Comparison of ENCODE assay signal across 8 mouse cellular contexts in the genomic region with DNA sequence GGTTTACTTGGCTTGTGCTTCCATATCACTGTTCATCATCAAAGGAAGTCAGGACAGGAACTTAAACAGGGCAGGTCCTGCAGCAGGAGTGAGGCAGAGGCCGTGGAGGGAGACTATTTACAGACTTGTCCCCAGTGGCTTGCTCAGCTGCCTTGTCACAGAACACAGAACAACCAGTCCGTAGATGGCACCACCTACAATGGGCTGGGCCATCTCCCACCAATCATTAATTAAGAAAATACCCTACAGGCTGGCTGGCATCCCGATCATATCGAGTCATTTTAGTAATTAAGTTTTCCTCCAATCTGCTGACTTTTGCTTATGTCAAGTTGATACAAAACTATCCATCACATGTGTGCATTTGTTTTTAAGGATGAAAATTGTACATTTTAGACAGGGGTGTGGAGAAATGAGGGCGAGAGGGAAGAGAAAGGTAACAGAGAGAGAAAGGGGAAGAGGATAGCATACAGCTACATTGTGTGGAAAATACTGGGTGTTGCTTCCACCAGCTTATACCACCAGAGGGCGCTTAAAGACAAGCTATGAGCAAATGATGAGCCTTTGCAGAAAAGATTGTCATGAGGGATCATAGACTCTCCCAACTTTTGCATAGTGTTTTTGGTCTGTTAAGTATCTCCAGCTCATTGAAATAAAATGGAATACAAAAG. TPM values are rescaled to one million over a fixed set of nuclear protein-coding genes. Genes with fewer than 3 reads are reported as not detected.
DNase-seq lines count a peak whose midpoint lies in the region; ATAC-seq and TF ChIP-seq lines count a peak whose summit lies in the region.

No protein-coding gene starts in this region.

- no peaks in the 10 kb centered on the region for H3K36me3 ChIP-seq in CH12.LX (replicated peaks in 1 of 2; ENCODE audit: control insufficient read depth in 1 of 2, insufficient read depth in 1 of 2, low read length in 1 of 2)
- H3K36me3 ChIP-seq in forebrain, embryonic 12.5 days (replicated peaks) = no peaks in the 10 kb centered on the region
- no peaks in the 10 kb centered on the region for H3K36me3 ChIP-seq in hindbrain, embryonic 11.5 days (ENCODE audit: control insufficient read depth, insufficient read depth, low read length)
- H3K36me3 ChIP-seq in lung, embryonic 15.5 days = no peaks in the 10 kb centered on the region
- H3K36me3 ChIP-seq in thymus, adult 2 months (ENCODE audit: control insufficient read depth, insufficient read depth, low read length) = no peaks in the 10 kb centered on the region

- peak; percentile 96 for TF ChIP-seq RAD21 in CH12.LX (IDR thresholded peaks at IDR 0.05; ENCODE audit: low read depth, low read length)

- peak; percentile 88 for DNase-seq in CH12.LX (ENCODE audit: extremely low read depth)
- DNase-seq in brain, embryonic 18.5 days (ENCODE audit: low read depth, low spot score) = peak; percentile 72
- peak; percentile 89 for DNase-seq in hindbrain, embryonic 11.5 days (ENCODE audit: low spot score)
- peak; percentile 97 for DNase-seq in layer of hippocampus, adult 9-10 months (ENCODE audit: low spot score)
- DNase-seq in thymus, adult 2 months = peak; percentile 73

- no peak overlapping the region for H3K27ac ChIP-seq in CH12.LX (ENCODE audit: insufficient read depth, low read depth)
- no peak overlapping the region for H3K27ac ChIP-seq in forebrain, embryonic 12.5 days
- H3K27ac ChIP-seq in hindbrain, embryonic 11.5 days (ENCODE audit: low read depth, low read length) = no peak overlapping the region
- no peak overlapping the region for H3K27ac ChIP-seq in lung, embryonic 15.5 days
- H3K27ac ChIP-seq in thymus, adult 2 months (ENCODE audit: control insufficient read depth, insufficient read depth, low read length) = no peak overlapping the region

- H3K4me2 ChIP-seq in CH12.LX (ENCODE audit: insufficient read depth, low read depth, poor library complexity, severe bottlenecking) = peak overlapping the region; percentile 61
- H3K4me2 ChIP-seq in forebrain, embryonic 12.5 days = no peak overlapping the region
- H3K4me2 ChIP-seq in hindbrain, embryonic 11.5 days (replicated peaks; ENCODE audit: low read depth, low read length) = no peak overlapping the region
- no peak overlapping the region for H3K4me2 ChIP-seq in lung, embryonic 15.5 days

- no peaks in the 10 kb centered on the region for H3K4me1 ChIP-seq in CH12.LX (ENCODE audit: control insufficient read depth in 1 of 2, insufficient read depth in 2 of 2)
- H3K4me1 ChIP-seq in forebrain, embryonic 12.5 days = peaks cover 8% of the 10 kb centered on the region
- no peaks in the 10 kb centered on the region for H3K4me1 ChIP-seq in hindbrain, embryonic 11.5 days (replicated peaks; ENCODE audit: control insufficient read depth, insufficient read depth, low read length)
- H3K4me1 ChIP-seq in lung, embryonic 15.5 days = 0 out of 2 replicates have a peak, but pooled peaks cover 4% of the 10 kb centered on the region
- H3K4me1 ChIP-seq in thymus, adult 2 months (replicated peaks; ENCODE audit: control insufficient read depth, insufficient read depth, low read length) = no peaks in the 10 kb centered on the region

- dilution Hi-C loops in CH12.LX (cut with MboI; ENCODE audit: extremely low pct_ligation_motif_present, extremely low pct_unique_long_range_greater_than_20kb, low sequenced_read_pairs) = no loop called here

- in situ Hi-C loops in CH12.LX (cut with MboI; ENCODE audit: low pct_ligation_motif_present, low pct_unique_long_range_greater_than_20kb, low sequenced_read_pairs) = loop anchor here (10.0 kb wide), 1 partner anchor 157 kb away; no protein-coding TSS in a partner anchor

- 33% methylated on average over 6 of the region's 6 CpGs for WGBS in forebrain, embryonic 12.5 days
- WGBS in hindbrain, embryonic 11.5 days = 36% methylated on average over 6 of the region's 6 CpGs
- WGBS in lung, embryonic 15.5 days = 33% methylated on average over 6 of the region's 6 CpGs
- 12% methylated on average over 6 of the region's 6 CpGs for whole genome bisulfite sequencing in thymus, adult 2 months

- H3K9me3 ChIP-seq in CH12.LX (replicated peaks; ENCODE audit: low read length) = no peaks in the 10 kb centered on the region
- H3K9me3 ChIP-seq in forebrain, embryonic 12.5 days = no peaks in the 10 kb centered on the region
- H3K9me3 ChIP-seq in hindbrain, embryonic 11.5 days (ENCODE audit: control insufficient read depth, low read length) = no peaks in the 10 kb centered on the region
- H3K9me3 ChIP-seq in lung, embryonic 15.5 days = no peaks in the 10 kb centered on the region

- H3K4me3 ChIP-seq in CH12.LX (replicated peaks in 1 of 3; ENCODE audit: low read depth in 2 of 3, low read length in 2 of 3, poor library complexity in 1 of 3) = peak overlapping the region in 2 of 3 experiments; percentile 33 to 35
- H3K4me3 ChIP-seq in forebrain, embryonic 12.5 days (replicated peaks) = no peak overlapping the region
- H3K4me3 ChIP-seq in hindbrain, embryonic 11.5 days (ENCODE audit: low read depth, low read length) = no peak overlapping the region
- no peak overlapping the region for H3K4me3 ChIP-seq in lung, embryonic 15.5 days
- no peak overlapping the region for H3K4me3 ChIP-seq in thymus, adult 2 months (ENCODE audit: control insufficient read depth, insufficient read depth, low read length)

- H3K9ac ChIP-seq in CH12.LX (ENCODE audit: insufficient read depth, low read depth) = no peak overlapping the region
- no peak overlapping the region for H3K9ac ChIP-seq in forebrain, embryonic 12.5 days
- H3K9ac ChIP-seq in hindbrain, embryonic 11.5 days (ENCODE audit: low read depth, low read length) = no peak overlapping the region
- no peak overlapping the region for H3K9ac ChIP-seq in lung, embryonic 15.5 days

- no peaks in the 10 kb centered on the region for H3K79me2 ChIP-seq in CH12.LX (replicated peaks; ENCODE audit: control insufficient read depth, extremely low read depth, insufficient read depth, poor library complexity, severe bottlenecking)

- peak; percentile 67 for ATAC-seq in forebrain, embryonic 12.5 days (ENCODE audit: low FRiP score)
- ATAC-seq in hindbrain, embryonic 11.5 days (ENCODE audit: low FRiP score) = peak; percentile 58
- peak; percentile 66; the same call in 1 of the 2 replicates for ATAC-seq in lung, embryonic 15.5 days (ENCODE audit: borderline replicate concordance, extremely low read depth, low FRiP score, low TSS enrichment)
- ATAC-seq in neutrophil, adult 5-6 weeks (ENCODE audit: extremely low read depth, insufficient number of reproducible peaks, low FRiP score, poor library complexity, severe bottlenecking) = peak; percentile 83

- TF ChIP-seq EP300 in CH12.LX (IDR thresholded peaks at IDR 0.05; ENCODE audit: low read length) = no peak

- no peak for TF ChIP-seq POLR2A in CH12.LX (IDR thresholded peaks at IDR 0.05; ENCODE audit: low read depth, low read length)
- TF ChIP-seq POLR2A in thymus, adult 2 months (IDR thresholded peaks at IDR 0.05; ENCODE audit: control insufficient read depth, extremely low read depth, insufficient read depth, low read length, poor library complexity) = no peak

- peak; percentile 62 to 95 for TF ChIP-seq CTCF in CH12.LX (conservative IDR thresholded peaks at IDR 0.05 in 1 of 2, IDR thresholded peaks at IDR 0.05 in 1 of 2; ENCODE audit: low read depth in 2 of 2, low read length in 2 of 2)
- no peak for TF ChIP-seq CTCF in thymus, adult 2 months (IDR thresholded peaks at IDR 0.05; ENCODE audit: borderline replicate concordance, control insufficient read depth, extremely low read depth, insufficient read depth, low read length, poor library complexity)

- no peaks in the 10 kb centered on the region for H3K27me3 ChIP-seq in CH12.LX (replicated peaks)
- H3K27me3 ChIP-seq in forebrain, embryonic 12.5 days = no peaks in the 10 kb centered on the region
- H3K27me3 ChIP-seq in hindbrain, embryonic 11.5 days (ENCODE audit: control insufficient read depth, insufficient read depth, low read length) = no peaks in the 10 kb centered on the region
- no peaks in the 10 kb centered on the region for H3K27me3 ChIP-seq in lung, embryonic 15.5 days
- no peaks in the 10 kb centered on the region for H3K27me3 ChIP-seq in thymus, adult 2 months (ENCODE audit: control insufficient read depth, insufficient read depth, low read length)

TF ChIP-seq in CH12.LX, 34 proteins besides CTCF, POLR2A, EP300 and RAD21:
- TF ChIP-seq SMC3 (IDR thresholded peaks at IDR 0.05; ENCODE audit: low read depth, low read length) (peak; percentile 88), KAT2A (IDR thresholded peaks at IDR 0.05; ENCODE audit: insufficient replicate concordance, low read length) (no peak)

RNA-seq across cellular contexts. Expression of gene Asb5, which starts 21.8 kb away (rescaled TPM):
- total RNA-seq in CH12.LX (2012; rRNA removed) = not detected in 2 replicates
- not detected in 2 replicates for total RNA-seq in CH12.LX (2014; rRNA removed)
- polyA plus RNA-seq in CH12.LX (2012; ENCODE audit: insufficient read length, low read depth) = 0.74 TPM in 1 of 2 replicates, not detected in the other
- 6.3 and 7.6 TPM in 2 replicates for polyA plus RNA-seq in forebrain, embryonic 12.5 days (2016; fragmentation: Nextera tagmentation; extraction: Ambion mirVana)
- 4.7 and 6.1 TPM in 2 replicates for polyA plus RNA-seq in hindbrain, embryonic 11.5 days (2014; fragmentation: Nextera tagmentation; extraction: Ambion mirVana)
- 4.0 and 4.1 TPM in 2 replicates for polyA plus RNA-seq in lung, embryonic 15.5 days (2015; fragmentation: Nextera tagmentation; extraction: Ambion mirVana)
- 1.2 TPM in 1 of 2 replicates, not detected in the other for total RNA-seq in neutrophil, adult 5-6 weeks (2017)
- 1.8 and 2.1 TPM in 2 replicates for polyA plus RNA-seq in thymus, adult 2 months (2012; rRNA removed)

RNA-seq across cellular contexts. Expression of gene Spcs3, which starts 22.2 kb away (rescaled TPM):
- total RNA-seq in CH12.LX (2012; rRNA removed) (89.4 and 97.8 TPM in 2 replicates), CH12.LX (2014; rRNA removed) (220 and 241 TPM in 2 replicates)
- polyA plus RNA-seq in CH12.LX (2012; ENCODE audit: insufficient read length, low read depth) = 106 and 113 TPM in 2 replicates
- polyA plus RNA-seq in forebrain, embryonic 12.5 days (2016; fragmentation: Nextera tagmentation; extraction: Ambion mirVana) = 85.9 and 88.2 TPM in 2 replicates
- polyA plus RNA-seq in hindbrain, embryonic 11.5 days (2014; fragmentation: Nextera tagmentation; extraction: Ambion mirVana) = 80.2 and 82.6 TPM in 2 replicates
- polyA plus RNA-seq in lung, embryonic 15.5 days (2015; fragmentation: Nextera tagmentation; extraction: Ambion mirVana) = 89.4 and 93.0 TPM in 2 replicates
- 26.6 and 35.5 TPM in 2 replicates for total RNA-seq in neutrophil, adult 5-6 weeks (2017)
- 14.3 and 14.4 TPM in 2 replicates for polyA plus RNA-seq in thymus, adult 2 months (2012; rRNA removed)

Comparison
In these comparisons a context has a peak if more than half of its experiments do, and no peak if none do; other contexts are left out.
1. H3K4me3 ChIP-seq: peak in CH12.LX (2 of 3); none in forebrain, embryonic 12.5 days (single experiment), hindbrain, embryonic 11.5 days (single experiment), lung, embryonic 15.5 days (single experiment) and thymus, adult 2 months (single experiment).
2. Peak in every context shown above with its lines, with median percentiles within 50 percentile points of each other: DNase-seq and ATAC-seq.